23 mouse cellular contexts compared by ENCODE assay signal in genomic region chr6:113749119-113749685, GRCm38 (mm10). TPM values are rescaled to one million over a fixed set of nuclear protein-coding genes. Genes with fewer than 3 reads are reported as not detected.
DNase-seq lines count a peak whose midpoint lies in the region; ATAC-seq and TF ChIP-seq lines count a peak whose summit lies in the region.
"Had no signal": no experiment of that assay in that cellular context is flagged by ENCODE, and none has a peak within 500 bp of the region (broad histone marks: within the 10 kb centered on the region; RNA-seq: fewer than 3 reads in every experiment).

No protein-coding gene starts in this region.

- TF ChIP-seq POLR2A in thymus, adult 2 months (IDR thresholded peaks at IDR 0.05; ENCODE audit: control insufficient read depth, extremely low read depth, insufficient read depth, low read length, poor library complexity): no peak

- H3K4me1 ChIP-seq in E14TG2a.4 (replicated peaks; ENCODE audit: low read depth, low read length): peaks cover 26% of the 10 kb centered on the region
- peaks cover 14% of the 10 kb centered on the region for H3K4me1 ChIP-seq in thymus, adult 2 months (replicated peaks; ENCODE audit: control insufficient read depth, insufficient read depth, low read length)
- no peaks in the 10 kb centered on the region for H3K4me1 ChIP-seq in heart, embryonic 11.5 days (ENCODE audit: control insufficient read depth, insufficient read depth, low read length)
- H3K4me1 ChIP-seq: embryonic facial prominence, embryonic 15.5 days had no signal

- H3K4me3 ChIP-seq in E14TG2a.4 (replicated peaks; ENCODE audit: low read length): peak overlapping the region; percentile 71; the same call in 1 of the 2 replicates
- H3K4me3 ChIP-seq in thymus, adult 2 months (ENCODE audit: control insufficient read depth, insufficient read depth, low read length): peak overlapping the region; percentile 30
- no peak overlapping the region for H3K4me3 ChIP-seq in layer of hippocampus, adult 2 months
- H3K4me3 ChIP-seq in heart, embryonic 11.5 days (ENCODE audit: low read depth, low read length): no peak overlapping the region
- H3K4me3 ChIP-seq: embryonic facial prominence, embryonic 15.5 days had no signal

- WGBS in thymus, adult 2 months: 15% methylated on average over 17 of the region's 17 CpGs
- 55% methylated on average over 17 of the region's 17 CpGs for WGBS in heart, embryonic 11.5 days (ENCODE audit: insufficient replicate concordance)

- H3K27me3 ChIP-seq in E14TG2a.4 (ENCODE audit: insufficient read depth, low read length): peaks cover 53% of the 10 kb centered on the region
- H3K27me3 ChIP-seq in thymus, adult 2 months (ENCODE audit: control insufficient read depth, insufficient read depth, low read length): no peaks in the 10 kb centered on the region
- peaks cover 27% of the 10 kb centered on the region for H3K27me3 ChIP-seq in heart, embryonic 11.5 days (ENCODE audit: control insufficient read depth, insufficient read depth, low read length)

- no peak for ATAC-seq in heart, embryonic 11.5 days (replicated peaks; ENCODE audit: insufficient number of reproducible peaks, low FRiP score, low TSS enrichment)
- ATAC-seq: intestine, postnatal 0 days; Patski had no signal

- H3K4me2 ChIP-seq in heart, embryonic 11.5 days: no peak overlapping the region
- H3K4me2 ChIP-seq: hindbrain, embryonic 14.5 days had no signal

- H3K9me3 ChIP-seq in E14TG2a.4 (ENCODE audit: low read length): no peaks in the 10 kb centered on the region
- no peaks in the 10 kb centered on the region for H3K9me3 ChIP-seq in heart, embryonic 11.5 days (replicated peaks; ENCODE audit: control insufficient read depth, low read length)
- H3K9me3 ChIP-seq: embryonic facial prominence, embryonic 15.5 days; midbrain, embryonic 10.5 days had no signal

- H3K27ac ChIP-seq in thymus, adult 2 months (ENCODE audit: control insufficient read depth, insufficient read depth, low read length): no peak overlapping the region
- H3K27ac ChIP-seq in layer of hippocampus, adult 2 months: no peak overlapping the region
- H3K27ac ChIP-seq in heart, embryonic 11.5 days (ENCODE audit: low read depth, low read length): no peak overlapping the region
- H3K27ac ChIP-seq: embryonic facial prominence, embryonic 15.5 days; hindbrain, embryonic 14.5 days had no signal

- no peaks in the 10 kb centered on the region for H3K36me3 ChIP-seq in E14TG2a.4 (ENCODE audit: insufficient read depth, low read length)
- H3K36me3 ChIP-seq in thymus, adult 2 months (ENCODE audit: control insufficient read depth, insufficient read depth, low read length): no peaks in the 10 kb centered on the region
- H3K36me3 ChIP-seq in heart, embryonic 11.5 days (ENCODE audit: control insufficient read depth, insufficient read depth, low read length): no peaks in the 10 kb centered on the region
- H3K36me3 ChIP-seq: embryonic facial prominence, embryonic 15.5 days; midbrain, embryonic 10.5 days had no signal

- TF ChIP-seq CTCF in E14TG2a.4 (conservative IDR thresholded peaks at IDR 0.05; ENCODE audit: low read length): no peak
- TF ChIP-seq CTCF in thymus, adult 2 months (IDR thresholded peaks at IDR 0.05; ENCODE audit: borderline replicate concordance, control insufficient read depth, extremely low read depth, insufficient read depth, low read length, poor library complexity): no peak
- TF ChIP-seq CTCF in layer of hippocampus, adult 2 months (conservative IDR thresholded peaks at IDR 0.05): no peak

- peak; percentile 34 for DNase-seq in CD4-positive, CD25-positive, alpha-beta regulatory T cell, adult 2 months (ENCODE audit: low read depth, low spot score)
- DNase-seq in induced T-regulatory cell, adult 2 months (ENCODE audit: low read depth): peak; percentile 19
- DNase-seq in thymus, adult 2 months: peak; percentile 28
- DNase-seq in left cerebral cortex, postnatal 10 days (ENCODE audit: extremely low spot score in 1 of 2, low spot score in 2 of 2): no peak
- DNase-seq in layer of hippocampus, adult 2 months (ENCODE audit: low spot score in 2 of 2): no peak
- no peak for DNase-seq in retina, postnatal 1 day
- DNase-seq: cerebellum, adult 8-10 months; gastrocnemius, postnatal 14 days; heart, postnatal 10 days; kidney, postnatal 10 days; liver; lung, postnatal 10 days had no signal

- intact Hi-C loops in left cerebral cortex, postnatal 10 days (cut with DNase I): no loop called here

- no peak overlapping the region for H3K9ac ChIP-seq in heart, embryonic 11.5 days (ENCODE audit: low read depth, low read length)
- H3K9ac ChIP-seq: embryonic facial prominence, embryonic 15.5 days; hindbrain, embryonic 14.5 days had no signal

RNA-seq across cellular contexts. Expression of gene Sec13, which starts 8.7 kb away (rescaled TPM):
- polyA plus RNA-seq in thymus, adult 2 months (2012; rRNA removed): 163 and 167 TPM in 2 replicates
- 10 to 100 TPM; 78.7 to 80.2 TPM for total RNA-seq in left cerebral cortex, postnatal 10 days (2021)
- 10 to 100 TPM; 73.4 to 77.3 TPM for total RNA-seq in layer of hippocampus, adult 2 months (2021)
- polyA plus RNA-seq in heart, embryonic 11.5 days (2014; fragmentation: Nextera tagmentation; extraction: Ambion mirVana): 246 and 266 TPM in 2 replicates

RNA-seq across cellular contexts. Expression of gene Ghrl, which starts 29.5 kb away (rescaled TPM):
- polyA plus RNA-seq in thymus, adult 2 months (2012; rRNA removed): 1.8 and 2.0 TPM in 2 replicates
- total RNA-seq in left cerebral cortex, postnatal 10 days (2021): not detected
- total RNA-seq in layer of hippocampus, adult 2 months (2021): not detected
- 0.66 and 0.69 TPM in 2 replicates for polyA plus RNA-seq in heart, embryonic 11.5 days (2014; fragmentation: Nextera tagmentation; extraction: Ambion mirVana)
- total RNA-seq: adrenal gland, postnatal 36 days; CH12.LX; heart, postnatal 10 days; left cerebral cortex, postnatal 25 days; monocyte, adult 5-6 weeks had no signal
- polyA plus RNA-seq: midbrain, embryonic 10.5 days had no signal

RNA-seq across cellular contexts. Expression of gene Tatdn2, which starts 52.4 kb away (rescaled TPM):
- polyA plus RNA-seq in thymus, adult 2 months (2012; rRNA removed): 35.2 and 35.7 TPM in 2 replicates
- 10 to 100 TPM; 79.2 to 90.2 TPM for total RNA-seq in left cerebral cortex, postnatal 10 days (2021)
- 10 to 100 TPM; 60.4 to 67.8 TPM for total RNA-seq in layer of hippocampus, adult 2 months (2021)
- 0.93 and 1.1 TPM in 2 replicates for polyA plus RNA-seq in heart, embryonic 11.5 days (2014; fragmentation: Nextera tagmentation; extraction: Ambion mirVana)

Comparison
In these comparisons a context has a peak if more than half of its experiments do, and no peak if none do; other contexts are left out.
1. DNase-seq: peak in CD4-positive, CD25-positive, alpha-beta regulatory T cell, adult 2 months (single experiment), induced T-regulatory cell, adult 2 months (single experiment) and thymus, adult 2 months (single experiment); none in left cerebral cortex, postnatal 10 days (0 of 2), layer of hippocampus, adult 2 months (0 of 2) and retina, postnatal 1 day (single experiment).
2. H3K4me3 ChIP-seq: peak in E14TG2a.4 (single experiment) and thymus, adult 2 months (single experiment); none in layer of hippocampus, adult 2 months (single experiment) and heart, embryonic 11.5 days (single experiment).